Mouse (Mus musculus) CD4-positive helper T cell, adult 2 months (primary cell): ENCODE results near the gene Colgalt2.
"Not testable (repeated sequence)": the region's sequence is repeated elsewhere in the genome, so short reads cannot be mapped to it uniquely, and the experiment has no call there.

Experiments
- DNase-seq: peaks from one replicate; pipeline ENCODE4 v3.0.0-alpha.2; 2012; ENCODE audit warnings: low read depth, missing footprints, low spot score

Gene Colgalt2

DNA sequence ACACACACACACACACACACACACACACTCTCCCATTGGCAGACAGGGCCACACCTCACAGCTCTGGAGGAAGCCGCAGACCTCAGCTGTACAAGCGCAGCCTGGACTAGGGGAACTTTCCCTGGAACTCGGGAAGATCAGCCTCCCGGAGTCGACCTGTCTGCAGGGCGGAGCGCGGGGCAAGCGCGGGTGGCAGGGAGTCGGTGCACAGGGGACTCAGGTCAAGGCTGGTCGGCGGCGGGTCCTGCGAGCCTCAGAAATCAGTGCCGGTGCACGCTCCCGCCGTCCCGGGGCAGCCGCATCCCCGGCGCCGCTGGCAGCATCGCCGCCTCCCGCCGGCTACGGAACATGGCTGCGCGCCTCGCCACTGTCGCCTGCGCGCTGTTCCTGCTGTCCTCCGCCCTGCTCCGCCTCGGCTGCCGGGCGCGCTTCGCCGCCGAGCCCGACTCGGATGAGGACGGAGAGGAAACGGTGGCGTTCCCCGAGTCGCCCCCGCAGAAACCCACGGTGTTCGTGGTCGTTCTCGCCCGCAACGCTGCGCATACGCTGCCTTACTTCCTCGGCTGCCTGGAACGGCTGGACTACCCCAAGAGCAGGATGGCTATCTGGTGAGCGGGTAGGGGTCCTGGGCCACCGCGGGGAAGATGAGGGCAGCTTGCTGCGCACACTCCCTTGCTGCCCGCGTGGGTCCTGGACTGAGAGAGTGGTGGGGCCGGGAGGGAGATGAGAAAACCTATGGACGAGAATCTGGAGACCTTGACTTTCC is at the start of gene Colgalt2:
Gene Colgalt2, plus strand, starts transcription at position 41 of the 766 bp plus-strand sequence.
- peak; percentile 23 for DNase-seq

- no peak for DNase-seq
These were observed 42.9 kb upstream of the Colgalt2 start for GRCm38 (mm10) chr1:152356721-152357120.

GRCm38 (mm10) chr1:152368311-152369088 is 31.1 kb upstream of the Colgalt2 start:
- DNase-seq, result no peak

GRCm38 (mm10) chr1:152369139-152369538 is 30.5 kb upstream of the Colgalt2 start:
- peak; percentile 66 for DNase-seq

GRCm38 (mm10) chr1:152378311-152378710 is 21.3 kb upstream of the Colgalt2 start:
- DNase-seq, result no peak

- DNase-seq, result no peak
These were observed 15.0 kb upstream of the Colgalt2 start for GRCm38 (mm10) chr1:152384589-152384988.

DNA sequence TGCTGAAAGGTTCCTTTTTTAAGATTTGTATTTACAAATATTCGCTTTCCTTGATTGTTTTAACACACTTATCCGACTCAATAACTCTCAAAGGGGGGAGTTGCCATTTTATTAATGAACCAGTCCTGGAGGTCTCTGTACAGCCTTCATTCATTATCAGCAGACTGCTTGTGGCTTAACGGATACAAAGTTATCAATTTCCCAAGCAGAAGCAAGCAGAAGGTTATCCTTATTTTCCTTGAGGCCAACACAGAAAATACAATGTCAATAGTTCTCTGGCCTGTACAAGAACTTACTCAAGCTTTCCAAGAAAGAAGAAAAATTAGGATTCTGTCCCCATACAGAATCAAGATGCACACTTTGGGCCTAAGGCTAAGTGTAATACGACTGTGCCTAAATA is 13.9 kb upstream of the Colgalt2 start:
- not testable (repeated sequence) for DNase-seq

DNA sequence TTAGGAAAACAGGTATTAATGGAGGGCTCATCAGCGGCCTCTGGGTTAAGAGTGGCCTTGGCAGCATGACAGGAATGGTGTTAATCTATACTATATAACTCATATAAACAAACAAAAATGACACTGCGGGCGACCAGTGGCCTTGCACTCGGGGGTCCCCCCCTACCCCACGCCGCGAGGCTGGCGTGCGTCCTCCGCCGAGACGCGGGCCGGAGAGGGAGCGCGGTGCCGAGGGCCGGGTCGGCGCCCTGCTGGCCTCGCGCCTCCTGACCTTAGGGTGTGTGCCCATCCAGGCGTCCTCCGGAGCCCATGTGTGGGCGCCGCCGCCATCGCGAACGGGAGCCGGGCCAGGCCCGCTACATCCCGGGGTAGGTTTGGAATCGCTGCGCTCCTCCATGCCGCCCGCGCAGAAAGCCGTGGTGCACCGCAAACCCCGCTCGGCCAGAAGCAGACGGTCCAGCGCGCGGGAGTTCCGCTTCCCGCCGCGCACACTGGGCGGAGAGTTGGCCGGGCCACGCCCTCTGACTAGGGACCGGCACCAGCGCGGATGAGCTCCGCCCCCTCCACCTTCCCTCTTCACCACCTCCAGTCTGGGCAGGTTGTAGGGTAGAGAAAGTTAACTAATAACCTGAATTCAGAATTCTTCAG is 13.3 kb upstream of the Colgalt2 start, which contains the start of gene Tsen15:
Gene Tsen15, minus strand, starts transcription at position 501 of the 648 bp plus-strand sequence.
- DNase-seq, result peak; percentile 78

DNA sequence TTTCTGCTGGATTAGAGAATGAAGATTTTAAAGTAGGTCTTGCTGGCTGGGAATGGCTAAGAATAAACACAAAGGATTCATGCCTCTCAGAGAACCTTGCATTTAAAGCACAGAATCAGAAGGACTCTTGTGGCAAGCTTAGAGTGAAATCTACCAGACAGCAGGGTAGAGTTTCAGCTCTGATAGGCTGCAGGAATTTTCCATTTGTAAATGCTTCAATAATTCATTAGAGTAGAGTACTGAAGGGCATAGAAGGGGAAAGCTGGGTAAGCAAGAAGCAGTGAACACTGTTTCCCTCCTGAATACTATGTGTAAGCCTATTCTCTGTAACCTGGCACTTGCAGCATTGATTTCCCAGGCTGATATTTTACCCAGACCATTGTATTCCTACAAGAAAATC is 10.4 kb upstream of the Colgalt2 start:
- no peak for DNase-seq

DNA sequence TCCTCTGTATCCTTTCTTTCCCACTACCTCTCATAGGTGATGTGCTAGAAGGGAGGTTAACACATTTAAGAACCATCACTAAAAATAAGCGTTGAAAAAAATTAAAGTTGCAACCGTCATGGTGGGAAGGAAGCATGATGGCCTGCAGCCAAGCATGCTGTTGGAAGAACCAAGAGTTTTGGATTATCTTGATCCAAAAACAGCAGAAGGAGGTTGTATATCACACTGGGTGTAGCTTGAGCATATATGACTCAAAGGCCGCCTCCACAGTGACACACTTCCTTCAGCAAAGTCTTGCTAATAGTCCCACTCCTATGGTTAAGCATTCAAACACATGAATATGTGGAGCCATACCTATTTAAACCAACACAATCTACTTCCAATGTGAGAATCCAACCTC is 5.5 kb upstream of the Colgalt2 start:
- DNase-seq, result no peak

DNA sequence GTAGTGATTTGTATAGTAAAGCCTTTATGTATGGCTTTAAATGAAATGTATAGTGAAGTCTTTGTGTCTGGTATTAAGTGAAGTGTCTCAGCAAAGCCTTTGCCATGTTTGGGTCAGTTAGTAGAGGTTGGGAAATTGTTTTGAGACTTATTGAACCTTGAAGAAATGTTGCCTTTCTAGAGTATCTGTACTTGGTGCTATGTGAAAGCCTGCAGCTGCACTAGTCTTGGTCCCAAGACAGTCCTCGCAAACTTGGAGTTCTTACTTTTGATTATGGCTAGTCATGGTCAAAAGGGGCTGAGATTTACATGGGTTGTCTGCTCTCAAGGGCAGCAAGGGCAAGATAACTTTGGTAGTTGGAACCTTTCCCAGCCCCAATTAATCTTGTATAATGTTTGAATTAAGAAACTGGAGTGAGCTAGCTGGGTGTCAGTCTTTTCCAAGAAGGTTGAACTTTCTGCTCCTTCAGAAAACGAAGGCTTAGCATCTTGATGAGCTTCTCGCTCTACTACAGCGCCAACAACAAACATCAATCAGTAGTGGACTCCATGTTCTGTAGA is 4.6 kb upstream of the Colgalt2 start:
- no peak for DNase-seq

DNA sequence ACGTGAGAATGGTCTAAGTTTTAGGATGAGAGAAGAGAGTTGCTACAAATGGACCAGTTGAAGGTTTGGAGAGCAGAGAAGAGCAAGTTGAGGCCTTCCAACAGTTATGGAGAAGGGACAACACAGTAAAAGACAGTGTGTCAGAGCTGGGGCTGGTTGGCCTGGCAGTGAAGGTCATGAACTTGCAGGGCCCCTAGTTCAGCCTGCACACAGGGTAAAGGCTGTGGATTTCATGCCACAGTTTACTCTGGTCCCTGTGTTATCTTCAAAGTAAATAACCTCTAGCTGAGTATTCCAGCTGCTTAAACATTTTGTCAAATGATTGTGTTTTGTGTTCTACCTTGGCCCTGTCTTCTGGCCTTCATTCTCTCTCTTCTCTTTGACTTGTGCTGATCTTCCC is 922 bp upstream of the Colgalt2 start:
- no peak for DNase-seq

GRCm38 (mm10) chr1:152400556-152401540 is 1.2 kb downstream of the Colgalt2 start:
- DNase-seq, result no peak

GRCm38 (mm10) chr1:152407021-152407946 is 7.7 kb downstream of the Colgalt2 start:
- DNase-seq, result no peak

GRCm38 (mm10) chr1:152409356-152409755 is 9.7 kb downstream of the Colgalt2 start:
- DNase-seq, result no peak

DNA sequence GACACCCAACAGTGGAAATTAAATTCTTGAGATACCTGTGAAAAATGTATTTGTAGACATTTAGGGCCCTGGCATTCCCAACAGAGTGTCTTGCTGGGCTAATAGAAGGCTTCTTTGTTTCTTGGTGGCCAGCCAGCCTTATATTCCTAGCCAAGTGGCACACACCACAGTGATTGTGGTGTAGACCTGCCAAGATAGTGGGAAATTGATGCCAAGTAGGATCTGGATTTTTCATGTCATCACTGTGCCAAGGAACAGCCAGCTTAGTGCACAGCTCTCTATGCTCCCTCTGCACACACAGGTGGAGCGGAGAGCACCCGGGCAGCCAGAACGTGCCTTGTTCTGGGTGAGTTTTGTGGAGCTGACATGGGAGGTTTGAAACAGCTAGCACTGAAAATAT is 11.0 kb downstream of the Colgalt2 start:
- no peak for DNase-seq

DNA sequence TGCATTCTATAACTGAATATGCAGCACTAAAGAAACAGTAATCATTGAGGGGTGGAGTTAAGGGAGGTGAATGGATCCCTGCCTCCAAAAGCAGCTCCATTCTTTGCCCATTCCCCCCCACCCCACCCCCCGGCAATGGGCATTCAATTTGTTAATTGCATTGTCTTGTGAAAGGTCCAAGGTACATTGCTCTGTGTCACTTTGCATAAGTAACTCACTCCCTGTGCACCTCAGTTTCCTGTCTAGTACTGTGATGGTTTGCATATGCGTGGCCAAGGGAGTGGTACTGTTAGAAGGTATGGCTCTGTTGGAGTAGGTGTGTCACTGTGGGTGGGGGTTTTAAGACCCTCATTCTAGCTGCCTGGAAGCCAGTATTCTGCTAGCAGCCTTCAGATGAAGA is 13.5 kb downstream of the Colgalt2 start:
- no peak for DNase-seq

- DNase-seq, result no peak
These were observed 14.3 kb downstream of the Colgalt2 start for GRCm38 (mm10) chr1:152413961-152414360.

DNA sequence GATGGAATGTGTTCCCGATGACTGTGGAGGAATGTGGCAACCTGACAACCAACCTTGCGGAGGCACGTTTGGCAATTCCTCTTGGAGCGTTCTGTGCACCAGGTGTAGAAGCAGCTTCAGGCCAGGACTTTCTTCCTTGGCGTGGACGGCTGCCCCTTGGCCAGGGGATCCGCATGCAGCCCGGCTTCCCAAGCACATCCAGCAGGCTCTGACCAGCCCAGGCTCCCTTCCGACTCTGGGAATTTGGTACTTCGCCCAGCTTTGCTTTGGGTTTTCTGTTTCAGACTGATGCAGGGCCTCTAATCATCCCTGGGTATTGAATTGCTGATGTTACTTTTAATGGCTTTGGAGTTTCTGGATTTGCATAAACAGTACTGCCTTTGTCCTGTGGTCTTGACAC is 14.8 kb downstream of the Colgalt2 start:
- DNase-seq, result no peak
